Mouse (Mus musculus) heart, embryonic 12.5 days (tissue): ENCODE measurements around the gene Plcl1. TPM values are rescaled to one million over a fixed set of nuclear protein-coding genes. Genes with fewer than 3 reads are reported as not detected.
"Not testable (repeated sequence)": the region's sequence is repeated elsewhere in the genome, so short reads cannot be mapped to it uniquely, and the experiment has no call there.

ENCODE experiments used
- ATAC-seq: fragments of 200-750 bp; cut with Nextera tagmentation; 2 replicates; pipeline ENCODE4 v1.8.0; 2017; ENCODE audit warnings: moderate TSS enrichment, moderate library complexity; ENCODE audit not compliant: insufficient number of reproducible peaks, low FRiP score
- H3K27ac ChIP-seq: fragments of 300-500 bp; sonication (generic); 2 replicates; pipeline ENCODE4 v1.5.1; 2016; ENCODE audit warnings: mild to moderate bottlenecking, moderate library complexity; ENCODE audit not compliant: poor library complexity, severe bottlenecking
- H3K27me3 ChIP-seq: fragments of 300-500 bp; sonication (generic); replicated peaks from 2 replicates; pipeline ENCODE4 v1.6.1; 2016; ENCODE audit warnings: mild to moderate bottlenecking, moderate library complexity
- H3K36me3 ChIP-seq: fragments of 300-500 bp; sonication (generic); 2 replicates; pipeline ENCODE4 v1.6.1; 2016; ENCODE audit warnings: mild to moderate bottlenecking, moderate library complexity
- H3K4me1 ChIP-seq: fragments of 300-500 bp; sonication (generic); replicated peaks from 2 replicates; pipeline ENCODE4 v1.6.1; 2016; ENCODE audit warnings: mild to moderate bottlenecking
- H3K4me2 ChIP-seq: fragments of 300-500 bp; sonication (generic); 2 replicates; pipeline ENCODE4 v1.6.1; 2016; ENCODE audit warnings: mild to moderate bottlenecking, moderate library complexity
- H3K4me3 ChIP-seq: fragments of 300-500 bp; sonication (generic); 2 replicates; pipeline ENCODE4 v1.5.1; 2016; ENCODE audit warnings: mild to moderate bottlenecking
- H3K9ac ChIP-seq: fragments of 300-500 bp; sonication (generic); 2 replicates; pipeline ENCODE4 v1.6.1; 2016; ENCODE audit warnings: mild to moderate bottlenecking, moderate library complexity
- H3K9me3 ChIP-seq: fragments of 300-500 bp; sonication (generic); replicated peaks from 2 replicates; pipeline ENCODE4 v1.6.1; 2016; ENCODE audit warnings: mild to moderate bottlenecking, moderate library complexity
- WGBS: fragments of 180-500 bp; shearing (Covaris S2); methylation state at CpG from one replicate; pipeline ENCODE4 v1.1.7; 2016; 5-methylcytosine and 5-hydroxymethylcytosine counted together
- polyA plus RNA-seq: library from polyadenylated mRNA; unstranded; fragments of >200 nt; fragmentation: Nextera tagmentation; extraction: Ambion mirVana; gene quantifications from 2 replicates; pipeline ENCODE4 v1.2.1, GENCODE M21; 2016

The Plcl1 gene
- polyA plus RNA-seq, 1 experiment from 2014 or later = 0.80 TPM

DNA sequence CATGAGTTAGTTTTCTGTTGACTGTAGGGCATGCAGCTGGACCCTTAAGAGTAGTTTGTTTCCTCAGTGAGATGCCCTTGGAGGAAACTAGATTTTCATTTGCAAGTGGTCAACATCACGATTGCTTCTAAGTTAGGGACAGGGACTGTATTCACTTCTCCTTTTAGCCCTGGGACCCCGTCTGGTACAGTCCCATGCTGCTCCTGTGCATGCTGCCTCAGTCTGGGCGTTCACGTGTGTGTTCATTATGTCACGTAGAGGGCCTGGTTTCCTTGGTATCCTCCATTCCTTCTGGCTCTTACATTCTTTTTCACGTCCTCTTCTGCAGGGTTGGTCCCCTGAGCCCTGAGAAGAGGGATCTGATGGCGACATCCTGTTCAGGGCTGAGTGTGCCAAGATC is 69.3 kb downstream of the Plcl1 start:
- ATAC-seq = no peak
- H3K9me3 ChIP-seq = no peaks in the 10 kb centered on the region
- 78% methylated on average over 7 of the region's 7 CpGs for WGBS
- no peak overlapping the region for H3K4me3 ChIP-seq
- no peaks in the 10 kb centered on the region for H3K27me3 ChIP-seq
- no peaks in the 10 kb centered on the region for H3K36me3 ChIP-seq
- no peak overlapping the region for H3K27ac ChIP-seq
- no peaks in the 10 kb centered on the region for H3K4me1 ChIP-seq
- no peak overlapping the region for H3K9ac ChIP-seq
- no peak overlapping the region for H3K4me2 ChIP-seq

DNA sequence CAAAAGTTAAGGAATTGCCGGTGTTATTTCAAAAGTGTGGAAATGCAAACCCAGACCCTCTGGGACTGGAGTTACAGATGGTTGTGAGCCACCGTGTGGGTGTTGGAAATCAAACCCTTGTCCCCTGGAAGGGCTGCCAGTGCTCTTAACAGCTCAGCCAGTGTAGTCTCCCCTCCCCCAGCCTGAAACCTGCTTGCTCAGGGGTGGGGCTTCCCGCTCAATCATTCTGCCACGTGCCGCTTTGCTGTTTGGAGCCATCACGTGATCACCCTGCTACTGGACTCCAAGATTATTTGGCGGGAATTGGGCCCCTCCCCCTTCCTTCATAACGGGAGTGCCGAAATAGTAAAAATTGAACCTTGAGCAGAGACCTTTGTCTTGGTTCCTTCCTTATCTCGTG is 81.7 kb downstream of the Plcl1 start:
- not testable (repeated sequence) for H3K36me3 ChIP-seq, H3K27ac ChIP-seq, H3K27me3 ChIP-seq, H3K4me3 ChIP-seq, H3K9ac ChIP-seq, H3K4me2 ChIP-seq, H3K4me1 ChIP-seq, H3K9me3 ChIP-seq, ATAC-seq
- 72% methylated on average over 10 of the region's 10 CpGs for WGBS

GRCm38 (mm10) chr1:55488261-55488660 is 82.5 kb downstream of the Plcl1 start:
- H3K9ac ChIP-seq = no peak overlapping the region
- H3K36me3 ChIP-seq = no peaks in the 10 kb centered on the region
- no peak overlapping the region for H3K4me3 ChIP-seq
- H3K9me3 ChIP-seq = 0 out of 2 replicates have a peak, but pooled peaks cover 3% of the 10 kb centered on the region
- no peak overlapping the region for H3K4me2 ChIP-seq
- no peak for ATAC-seq
- H3K4me1 ChIP-seq = no peaks in the 10 kb centered on the region
- no peaks in the 10 kb centered on the region for H3K27me3 ChIP-seq
- H3K27ac ChIP-seq = no peak overlapping the region
- 74% methylated on average over 2 of the region's 2 CpGs for WGBS

DNA sequence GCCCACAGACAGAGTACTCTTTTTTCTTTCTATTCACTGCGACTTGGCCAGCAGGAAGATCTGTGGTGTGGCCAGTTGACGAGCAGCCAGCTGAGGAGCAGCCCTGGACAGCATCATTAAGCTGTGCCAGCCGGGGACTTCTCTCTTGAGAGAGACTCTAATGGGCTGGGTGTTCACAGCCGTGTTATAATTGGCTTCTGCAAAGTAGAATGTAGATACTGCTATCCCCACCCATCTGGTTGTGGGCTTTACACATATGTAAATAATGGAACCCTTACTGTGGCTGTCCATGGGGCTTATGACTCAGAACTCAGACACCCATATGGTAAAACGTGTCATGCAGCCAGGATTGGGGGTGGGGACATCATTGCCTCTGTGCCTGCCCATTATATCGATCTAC is 83.6 kb downstream of the Plcl1 start:
- Histone ChIP-seq H3K4me2 (no peak overlapping the region), H3K4me1 (no peaks in the 10 kb centered on the region), H3K27ac (no peak overlapping the region), H3K4me3 (no peak overlapping the region), H3K9me3 (0 out of 2 replicates have a peak, but pooled peaks cover 1% of the 10 kb centered on the region), H3K27me3 (no peaks in the 10 kb centered on the region), H3K9ac (no peak overlapping the region), H3K36me3 (no peaks in the 10 kb centered on the region)
- WGBS = 43% methylated on average over 6 of the region's 6 CpGs
- no peak for ATAC-seq

- Histone ChIP-seq H3K36me3 (no peaks in the 10 kb centered on the region), H3K27ac (no peak overlapping the region), H3K4me3 (no peak overlapping the region), H3K4me1 (0 out of 2 replicates have a peak, but pooled peaks cover 4% of the 10 kb centered on the region), H3K9ac (no peak overlapping the region), H3K4me2 (no peak overlapping the region), H3K9me3 (no peaks in the 10 kb centered on the region), H3K27me3 (no peaks in the 10 kb centered on the region)
- ATAC-seq = no peak
- WGBS = 48% methylated on average over 1 of the region's 1 CpGs
These were observed 94.2 kb downstream of the Plcl1 start for GRCm38 (mm10) chr1:55499872-55500271.

DNA sequence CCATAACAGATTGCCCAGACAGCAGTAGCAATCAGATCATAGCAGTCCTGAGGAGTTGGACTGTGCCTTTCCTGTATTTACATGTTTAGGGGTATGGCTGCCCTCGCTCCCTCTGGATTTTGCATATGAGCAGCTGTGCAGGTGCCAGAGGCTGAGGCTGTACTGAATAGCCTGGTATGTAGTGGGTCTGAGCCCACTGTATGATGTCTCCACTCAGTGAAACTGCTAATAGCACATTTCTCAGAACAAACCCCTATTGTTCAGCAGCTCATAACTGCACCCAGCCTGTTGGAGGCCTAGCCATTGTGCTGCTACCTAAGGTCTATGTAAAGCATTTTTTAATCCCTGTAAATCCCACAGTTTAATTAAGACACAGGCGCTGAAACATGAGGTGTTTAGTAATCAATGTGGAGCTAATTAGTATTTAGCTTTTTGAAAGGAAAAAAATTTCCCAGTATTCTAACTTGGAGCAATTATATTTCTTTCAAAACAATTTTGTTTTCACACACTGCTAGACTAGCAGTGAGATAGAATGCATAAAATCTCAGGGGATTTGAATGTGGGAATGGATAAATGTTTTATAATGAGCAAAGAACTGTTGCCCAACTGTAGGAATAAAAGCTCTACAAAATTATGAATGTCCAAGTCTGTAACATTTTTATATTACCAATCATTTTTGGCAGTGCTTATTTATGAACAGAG is 95.4 kb downstream of the Plcl1 start:
- H3K27ac ChIP-seq = no peak overlapping the region
- no peaks in the 10 kb centered on the region for H3K9me3 ChIP-seq
- H3K36me3 ChIP-seq = no peaks in the 10 kb centered on the region
- no peak overlapping the region for H3K4me2 ChIP-seq
- H3K9ac ChIP-seq = no peak overlapping the region
- 0 out of 2 replicates have a peak, but pooled peaks cover 4% of the 10 kb centered on the region for H3K4me1 ChIP-seq
- no peak overlapping the region for H3K4me3 ChIP-seq
- ATAC-seq = no peak
- WGBS = 78% methylated on average over 2 of the region's 2 CpGs
- 0 out of 2 replicates have a peak, but pooled peaks cover 2% of the 10 kb centered on the region for H3K27me3 ChIP-seq

- no peak overlapping the region for H3K27ac ChIP-seq
- H3K27me3 ChIP-seq = peaks cover 6% of the 10 kb centered on the region; the same call in 1 of the 2 replicates
- no peak for ATAC-seq
- H3K9ac ChIP-seq = no peak overlapping the region
- no peak overlapping the region for H3K4me2 ChIP-seq
- no peak overlapping the region for H3K4me3 ChIP-seq
- no peaks in the 10 kb centered on the region for H3K9me3 ChIP-seq
- no peaks in the 10 kb centered on the region for H3K36me3 ChIP-seq
- 70% methylated on average over 4 of the region's 4 CpGs for WGBS
- 0 out of 2 replicates have a peak, but pooled peaks cover 3% of the 10 kb centered on the region for H3K4me1 ChIP-seq
These were observed 100.1 kb downstream of the Plcl1 start for GRCm38 (mm10) chr1:55505811-55506210.

DNA sequence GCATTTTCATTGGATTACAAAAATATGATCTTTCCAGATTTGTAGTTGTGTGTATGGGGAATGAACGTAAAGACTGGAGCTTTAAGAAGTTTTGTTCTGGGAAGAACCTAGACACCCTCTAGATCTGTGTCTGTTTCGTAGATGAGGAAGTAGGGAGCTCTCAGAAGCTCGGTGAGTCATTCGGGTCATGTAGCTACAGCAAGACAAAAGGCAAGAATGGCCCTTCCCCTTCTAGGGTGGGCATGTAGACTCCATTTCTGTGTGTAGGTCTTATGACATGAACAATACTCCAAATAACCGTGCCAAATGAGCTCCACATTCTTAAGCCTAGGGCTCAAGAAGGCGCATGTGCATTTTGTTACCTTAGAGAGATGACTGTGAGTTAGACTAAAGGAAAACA is 101.3 kb downstream of the Plcl1 start:
- H3K9me3 ChIP-seq = no peaks in the 10 kb centered on the region
- H3K4me2 ChIP-seq = no peak overlapping the region
- no peak overlapping the region for H3K27ac ChIP-seq
- no peaks in the 10 kb centered on the region for H3K36me3 ChIP-seq
- WGBS = 75% methylated on average over 6 of the region's 6 CpGs
- ATAC-seq = no peak
- no peak overlapping the region for H3K9ac ChIP-seq
- no peaks in the 10 kb centered on the region for H3K4me1 ChIP-seq
- no peak overlapping the region for H3K4me3 ChIP-seq
- H3K27me3 ChIP-seq = peaks cover 6% of the 10 kb centered on the region

GRCm38 (mm10) chr1:55509587-55509986 is 103.9 kb downstream of the Plcl1 start:
- 85% methylated on average over 1 of the region's 1 CpGs for WGBS
- no peak overlapping the region for H3K4me2 ChIP-seq
- 0 out of 2 replicates have a peak, but pooled peaks cover 4% of the 10 kb centered on the region for H3K4me1 ChIP-seq
- H3K9me3 ChIP-seq = no peaks in the 10 kb centered on the region
- H3K27ac ChIP-seq = no peak overlapping the region
- no peak overlapping the region for H3K9ac ChIP-seq
- no peak overlapping the region for H3K4me3 ChIP-seq
- H3K27me3 ChIP-seq = peaks cover 9% of the 10 kb centered on the region
- no peak for ATAC-seq
- no peaks in the 10 kb centered on the region for H3K36me3 ChIP-seq

- Histone ChIP-seq H3K9ac (no peak overlapping the region), H3K9me3 (no peaks in the 10 kb centered on the region), H3K36me3 (no peaks in the 10 kb centered on the region), H3K27me3 (peaks cover 7% of the 10 kb centered on the region), H3K4me1 (0 out of 2 replicates have a peak, but pooled peaks cover 4% of the 10 kb centered on the region), H3K4me3 (no peak overlapping the region), H3K4me2 (no peak overlapping the region), H3K27ac (no peak overlapping the region)
- WGBS = 76% methylated on average over 3 of the region's 3 CpGs
- ATAC-seq = no peak
These were observed 106.4 kb downstream of the Plcl1 start for GRCm38 (mm10) chr1:55512165-55512564.

DNA sequence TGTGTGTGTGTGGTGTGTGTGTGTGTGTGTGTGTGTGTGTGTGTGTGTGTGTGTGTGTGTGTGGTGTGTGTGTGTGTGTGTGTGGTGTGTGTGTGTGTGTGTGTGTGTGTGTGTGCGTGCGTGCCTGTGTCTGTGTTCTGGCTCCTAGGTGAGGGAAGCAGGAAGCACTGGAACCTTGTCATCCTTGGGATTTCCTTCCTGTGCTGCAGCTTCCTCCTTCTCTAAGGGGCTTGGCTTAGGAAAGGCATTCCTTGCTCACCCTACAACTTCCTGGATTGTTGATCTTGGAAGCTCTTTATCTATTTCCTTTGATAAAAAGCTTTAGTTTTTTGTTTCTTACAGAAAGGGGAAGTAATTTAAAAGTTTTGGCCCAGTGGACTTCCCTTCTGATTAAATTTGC is 107.1 kb downstream of the Plcl1 start:
- not testable (repeated sequence) for H3K27me3 ChIP-seq, H3K36me3 ChIP-seq, H3K27ac ChIP-seq, H3K4me3 ChIP-seq, H3K4me2 ChIP-seq, H3K9me3 ChIP-seq, H3K4me1 ChIP-seq, ATAC-seq, H3K9ac ChIP-seq
- WGBS = no CpG with 5 or more reads among the region's 2 CpGs

- ATAC-seq = no peak
- no peaks in the 10 kb centered on the region for H3K9me3 ChIP-seq
- H3K4me1 ChIP-seq = 0 out of 2 replicates have a peak, but pooled peaks cover 4% of the 10 kb centered on the region
- peaks cover 3% of the 10 kb centered on the region; the same call in 1 of the 2 replicates for H3K27me3 ChIP-seq
- no peak overlapping the region for H3K27ac ChIP-seq
- no peaks in the 10 kb centered on the region for H3K36me3 ChIP-seq
- no peak overlapping the region for H3K4me3 ChIP-seq
- H3K4me2 ChIP-seq = no peak overlapping the region
- no peak overlapping the region for H3K9ac ChIP-seq
These were observed 111.5 kb downstream of the Plcl1 start for GRCm38 (mm10) chr1:55517182-55517581.
